Mouse (Mus musculus): ENCODE measurements around the gene Vtcn1. TPM values are rescaled to one million over a fixed set of nuclear protein-coding genes. Genes with fewer than 3 reads are reported as not detected.

The Vtcn1 gene
- polyA plus RNA-seq, 1 experiment: 0.30 TPM

DNA sequence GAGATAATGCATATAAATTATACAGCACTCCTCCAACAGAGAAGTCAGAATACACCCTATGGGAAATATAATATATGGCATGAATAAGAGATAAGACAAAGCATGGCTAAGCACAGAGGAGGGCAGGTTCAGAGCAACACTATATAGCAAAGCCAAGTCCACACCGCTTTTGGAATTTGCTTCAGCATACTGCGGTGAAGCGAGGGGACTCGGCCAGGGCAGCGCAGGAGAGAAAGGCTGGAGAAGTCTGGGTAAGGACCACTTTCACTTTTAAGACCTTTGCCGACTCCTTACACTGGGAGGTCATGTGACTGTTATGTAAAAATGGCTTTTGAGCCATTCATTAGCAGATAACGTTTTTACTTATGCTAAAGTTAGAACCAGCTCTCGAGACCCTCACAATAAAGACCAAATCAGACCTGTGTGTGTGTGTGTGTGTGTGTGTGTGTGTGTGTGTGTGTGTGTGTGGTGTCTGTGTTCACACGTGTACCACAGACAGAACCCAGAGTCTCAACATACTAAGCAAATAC, 95.4 kb downstream of the Vtcn1 start:
- TF ChIP-seq POLR2A (IDR thresholded peaks at IDR 0.05; ENCODE audit: insufficient read depth, low read length) (no peak), CTCF (IDR thresholded peaks at IDR 0.05; ENCODE audit: low read depth, low read length) (no peak), EP300 (IDR thresholded peaks at IDR 0.05; ENCODE audit: insufficient read depth, low read depth, low read length) (no peak)
- Histone ChIP-seq H3K4me1 (ENCODE audit: control insufficient read depth, insufficient read depth, low read length) (no peaks in the 10 kb centered on the region), H3K27ac (ENCODE audit: insufficient read depth, low read length) (no peak overlapping the region), H3K9ac (ENCODE audit: low read depth, poor library complexity, severe bottlenecking) (no peak overlapping the region), H3K27me3 (ENCODE audit: control insufficient read depth, insufficient read depth, low read length, poor library complexity, severe bottlenecking) (no peaks in the 10 kb centered on the region), H3K9me3 (replicated peaks; ENCODE audit: control insufficient read depth, insufficient read depth, low read length, poor library complexity, severe bottlenecking) (no peaks in the 10 kb centered on the region), H3K36me3 (ENCODE audit: control insufficient read depth, insufficient read depth, low read length, poor library complexity, severe bottlenecking) (no peaks in the 10 kb centered on the region), H3K4me3 (ENCODE audit: low read depth, low read length) (no peak overlapping the region)

- H3K36me3 ChIP-seq (ENCODE audit: control insufficient read depth, insufficient read depth, low read length, poor library complexity, severe bottlenecking): no peaks in the 10 kb centered on the region
- H3K9me3 ChIP-seq (replicated peaks; ENCODE audit: control insufficient read depth, insufficient read depth, low read length, poor library complexity, severe bottlenecking): no peaks in the 10 kb centered on the region
- TF ChIP-seq EP300 (IDR thresholded peaks at IDR 0.05; ENCODE audit: insufficient read depth, low read depth, low read length): no peak
- no peak for TF ChIP-seq POLR2A (IDR thresholded peaks at IDR 0.05; ENCODE audit: insufficient read depth, low read length)
- no peak for TF ChIP-seq CTCF (IDR thresholded peaks at IDR 0.05; ENCODE audit: low read depth, low read length)
- peak within 1 kb of the TSS; percentile 76 for H3K9ac ChIP-seq (ENCODE audit: low read depth, poor library complexity, severe bottlenecking)
- H3K4me1 ChIP-seq (ENCODE audit: control insufficient read depth, insufficient read depth, low read length): no peaks in the 10 kb centered on the region
- H3K27ac ChIP-seq (ENCODE audit: insufficient read depth, low read length): no peak within 1 kb of the TSS
- peak within 1 kb of the TSS; percentile 86 for H3K4me3 ChIP-seq (ENCODE audit: low read depth, low read length)
- H3K27me3 ChIP-seq (ENCODE audit: control insufficient read depth, insufficient read depth, low read length, poor library complexity, severe bottlenecking): no peaks in the 10 kb centered on the region
Observed at GRCm38 (mm10) chr3:100921825-100922505, 96.7 kb downstream of the Vtcn1 start, which contains the start of gene Trim45. Gene Trim45 (plus strand): TSS chr3:100922202.

DNA sequence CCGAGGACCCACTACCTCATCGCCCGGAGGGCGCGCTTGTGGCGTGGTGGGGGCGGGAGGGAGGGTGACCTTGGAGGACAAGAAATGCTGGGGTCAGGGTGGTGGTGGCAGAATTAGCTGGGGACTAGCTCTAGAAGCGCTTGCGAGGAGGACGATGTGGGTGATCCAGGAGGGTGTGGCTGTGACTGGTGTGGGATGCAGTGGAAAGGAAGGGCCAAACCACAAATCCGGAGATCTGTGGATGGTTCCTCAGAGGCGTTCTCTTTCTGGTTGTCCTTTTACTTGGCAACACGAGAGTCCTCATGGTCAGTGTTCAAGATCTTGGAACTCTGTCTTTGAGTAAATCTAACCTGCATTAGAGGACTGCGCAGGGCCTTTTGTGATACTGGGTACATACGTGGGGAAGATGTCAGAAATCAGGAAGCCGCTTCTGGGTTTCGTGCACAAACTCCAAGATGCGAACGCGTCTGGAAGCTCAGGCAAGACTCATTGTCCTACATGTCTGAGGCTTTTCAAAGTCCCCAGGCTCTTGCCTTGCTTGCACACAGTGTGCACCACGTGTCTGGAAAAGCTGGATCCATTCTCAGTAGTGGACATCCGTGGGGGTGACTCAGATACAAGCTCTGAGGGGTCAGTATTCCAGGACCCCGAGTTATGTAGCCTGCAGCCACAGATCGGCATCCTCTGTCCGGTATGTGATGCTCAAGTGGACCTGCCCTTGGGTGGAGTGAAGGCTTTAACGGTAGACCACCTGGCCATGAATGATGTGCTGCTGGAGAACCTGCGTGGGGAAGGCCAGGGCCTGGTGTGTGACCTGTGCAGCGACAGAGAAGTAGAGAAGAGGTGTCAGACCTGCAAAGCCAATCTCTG, 97.5 kb downstream of the Vtcn1 start:
- no peaks in the 10 kb centered on the region for H3K4me1 ChIP-seq (ENCODE audit: control insufficient read depth, insufficient read depth, low read length)
- H3K27ac ChIP-seq (ENCODE audit: insufficient read depth, low read length): no peak overlapping the region
- no peaks in the 10 kb centered on the region for H3K36me3 ChIP-seq (ENCODE audit: control insufficient read depth, insufficient read depth, low read length, poor library complexity, severe bottlenecking)
- TF ChIP-seq CTCF (IDR thresholded peaks at IDR 0.05; ENCODE audit: low read depth, low read length): no peak
- no peak for TF ChIP-seq POLR2A (IDR thresholded peaks at IDR 0.05; ENCODE audit: insufficient read depth, low read length)
- TF ChIP-seq EP300 (IDR thresholded peaks at IDR 0.05; ENCODE audit: insufficient read depth, low read depth, low read length): no peak
- peak overlapping the region; percentile 76 for H3K9ac ChIP-seq (ENCODE audit: low read depth, poor library complexity, severe bottlenecking)
- H3K4me3 ChIP-seq (ENCODE audit: low read depth, low read length): peak overlapping the region; percentile 86
- no peaks in the 10 kb centered on the region for H3K9me3 ChIP-seq (replicated peaks; ENCODE audit: control insufficient read depth, insufficient read depth, low read length, poor library complexity, severe bottlenecking)
- no peaks in the 10 kb centered on the region for H3K27me3 ChIP-seq (ENCODE audit: control insufficient read depth, insufficient read depth, low read length, poor library complexity, severe bottlenecking)

GRCm38 (mm10) chr3:100924065-100924732, 98.9 kb downstream of the Vtcn1 start:
- Histone ChIP-seq H3K36me3 (ENCODE audit: control insufficient read depth, insufficient read depth, low read length, poor library complexity, severe bottlenecking) (no peaks in the 10 kb centered on the region), H3K9ac (ENCODE audit: low read depth, poor library complexity, severe bottlenecking) (no peak overlapping the region), H3K4me1 (ENCODE audit: control insufficient read depth, insufficient read depth, low read length) (no peaks in the 10 kb centered on the region), H3K9me3 (replicated peaks; ENCODE audit: control insufficient read depth, insufficient read depth, low read length, poor library complexity, severe bottlenecking) (no peaks in the 10 kb centered on the region), H3K27ac (ENCODE audit: insufficient read depth, low read length) (no peak overlapping the region), H3K27me3 (ENCODE audit: control insufficient read depth, insufficient read depth, low read length, poor library complexity, severe bottlenecking) (no peaks in the 10 kb centered on the region), H3K4me3 (ENCODE audit: low read depth, low read length) (no peak overlapping the region)
- TF ChIP-seq EP300 (IDR thresholded peaks at IDR 0.05; ENCODE audit: insufficient read depth, low read depth, low read length) (no peak), POLR2A (IDR thresholded peaks at IDR 0.05; ENCODE audit: insufficient read depth, low read length) (no peak), CTCF (IDR thresholded peaks at IDR 0.05; ENCODE audit: low read depth, low read length) (no peak)

DNA sequence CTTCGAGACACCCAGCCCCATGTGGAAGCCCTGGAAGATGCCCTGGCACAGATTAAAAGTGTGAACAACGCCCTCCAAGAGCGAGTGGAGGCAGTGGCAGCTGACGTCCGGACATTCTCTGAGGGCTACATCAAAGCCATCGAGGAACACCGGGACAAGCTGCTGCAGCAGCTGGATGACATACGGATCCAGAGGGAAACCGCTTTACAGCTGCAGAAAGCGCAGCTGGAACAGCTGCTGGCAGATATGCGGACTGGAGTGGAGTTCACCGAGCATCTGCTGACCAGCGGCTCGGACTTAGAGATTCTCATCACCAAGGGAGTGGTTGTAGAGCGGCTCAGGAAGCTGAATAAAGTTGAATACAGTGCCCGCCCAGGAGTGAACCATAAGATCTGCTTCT, 99.9 kb downstream of the Vtcn1 start:
- no peaks in the 10 kb centered on the region for H3K9me3 ChIP-seq (replicated peaks; ENCODE audit: control insufficient read depth, insufficient read depth, low read length, poor library complexity, severe bottlenecking)
- H3K9ac ChIP-seq (ENCODE audit: low read depth, poor library complexity, severe bottlenecking): no peak overlapping the region
- H3K4me3 ChIP-seq (ENCODE audit: low read depth, low read length): no peak overlapping the region
- no peak for TF ChIP-seq POLR2A (IDR thresholded peaks at IDR 0.05; ENCODE audit: insufficient read depth, low read length)
- H3K36me3 ChIP-seq (ENCODE audit: control insufficient read depth, insufficient read depth, low read length, poor library complexity, severe bottlenecking): no peaks in the 10 kb centered on the region
- no peak overlapping the region for H3K27ac ChIP-seq (ENCODE audit: insufficient read depth, low read length)
- no peaks in the 10 kb centered on the region for H3K27me3 ChIP-seq (ENCODE audit: control insufficient read depth, insufficient read depth, low read length, poor library complexity, severe bottlenecking)
- H3K4me1 ChIP-seq (ENCODE audit: control insufficient read depth, insufficient read depth, low read length): no peaks in the 10 kb centered on the region
